Mouse (Mus musculus) myocyte (in vitro differentiated cells): Measurements from ENCODE around the gene Stard13. TPM values are rescaled to one million over a fixed set of nuclear protein-coding genes. Genes with fewer than 3 reads are reported as not detected.

Experiments used
- H3K27me3 ChIP-seq: one replicate; pipeline ENCODE4 v1.6.1; 2011; ENCODE audit not compliant: control insufficient read depth, insufficient read depth, insufficient read length
- H3K36me3 ChIP-seq: one replicate; pipeline ENCODE4 v1.6.1; 2011; ENCODE audit not compliant: control insufficient read depth, insufficient read depth
- H3K4me2 ChIP-seq: one replicate; pipeline ENCODE4 v1.6.1; 2011; ENCODE audit warnings: low read depth, control low read depth
- H3K4me3 ChIP-seq: one replicate; pipeline ENCODE4 v1.5.1; 2011; ENCODE audit warnings: mild to moderate bottlenecking, control low read depth, moderate library complexity
- H3K79me2 ChIP-seq: one replicate; pipeline ENCODE4 v1.6.1; 2011; ENCODE audit not compliant: control insufficient read depth, insufficient read depth
- H3ac ChIP-seq: one replicate; pipeline ENCODE4 v1.6.1; 2011; ENCODE audit not compliant: control insufficient read depth, insufficient read length
- CEBPB ChIP-seq: IDR thresholded peaks from 2 replicates; pipeline ENCODE4 v1.6.1; 2011; ENCODE audit warnings: mild to moderate bottlenecking, moderate library complexity; ENCODE audit not compliant: poor library complexity, insufficient read depth, severe bottlenecking
- E2F4 ChIP-seq: IDR thresholded peaks from one replicate; pipeline ENCODE4 v1.6.1; 2011; ENCODE audit warnings: mild to moderate bottlenecking, control low read depth, moderate library complexity; ENCODE audit not compliant: insufficient read depth
- MAX ChIP-seq: IDR thresholded peaks from one replicate; pipeline ENCODE4 v1.6.1; 2011; ENCODE audit warnings: low read depth, mild to moderate bottlenecking, control low read depth
- MYOD1 ChIP-seq, 3 experiments: IDR thresholded peaks; one replicate each; pipeline ENCODE4 v1.6.1; 2011; ENCODE audit warnings: control low read depth in 2 of 3, low read depth in 2 of 3, mild to moderate bottlenecking in 2 of 3, moderate library complexity in 1 of 3; ENCODE audit not compliant: insufficient read length in 2 of 3, control insufficient read depth in 1 of 3
- MYOG ChIP-seq, 3 experiments: IDR thresholded peaks; one replicate each; pipeline ENCODE4 v1.6.1; 2011; ENCODE audit warnings: control low read depth in 2 of 3, low read depth in 2 of 3, mild to moderate bottlenecking in 2 of 3; ENCODE audit not compliant: insufficient read length in 2 of 3, control insufficient read depth in 1 of 3, insufficient read depth in 1 of 3
- POLR2A ChIP-seq: IDR thresholded peaks from one replicate; pipeline ENCODE4 v1.6.1; 2011; ENCODE audit warnings: low read depth, mild to moderate bottlenecking, control low read depth, moderate library complexity; ENCODE audit not compliant: insufficient read length
- POLR2AphosphoS2 ChIP-seq: IDR thresholded peaks from one replicate; pipeline ENCODE4 v1.6.1; 2011; ENCODE audit warnings: low read depth, control low read depth; ENCODE audit not compliant: insufficient read length
- REST ChIP-seq: IDR thresholded peaks from one replicate; pipeline ENCODE4 v1.6.1; 2011; ENCODE audit warnings: mild to moderate bottlenecking, control low read depth, moderate library complexity; ENCODE audit not compliant: insufficient read depth, insufficient read length
- SRF ChIP-seq: IDR thresholded peaks from one replicate; pipeline ENCODE4 v1.6.1; 2011; ENCODE audit warnings: low read depth; ENCODE audit not compliant: control insufficient read depth, insufficient read length
- TCF12 ChIP-seq: IDR thresholded peaks from one replicate; pipeline ENCODE4 v1.6.1; 2011; ENCODE audit warnings: mild to moderate bottlenecking, control low read depth; ENCODE audit not compliant: poor library complexity, insufficient read depth, severe bottlenecking
- TCF3 ChIP-seq: IDR thresholded peaks from one replicate; pipeline ENCODE4 v1.6.1; 2011; ENCODE audit warnings: low read depth, control low read depth; ENCODE audit not compliant: insufficient read length
- USF1 ChIP-seq: IDR thresholded peaks from one replicate; pipeline ENCODE4 v1.6.1; 2011; ENCODE audit warnings: low read depth, mild to moderate bottlenecking, control low read depth, moderate library complexity
- polyA plus RNA-seq: library from polyadenylated mRNA; unstranded; fragments of >200 nt; fragmentation: generic; extraction: Trizol; gene quantifications from one replicate; pipeline ENCODE4 v1.2.1, GENCODE M21; 2012; ENCODE audit warnings: missing spikeins

The Stard13 gene
- polyA plus RNA-seq, 1 experiment = 15.2 TPM

DNA sequence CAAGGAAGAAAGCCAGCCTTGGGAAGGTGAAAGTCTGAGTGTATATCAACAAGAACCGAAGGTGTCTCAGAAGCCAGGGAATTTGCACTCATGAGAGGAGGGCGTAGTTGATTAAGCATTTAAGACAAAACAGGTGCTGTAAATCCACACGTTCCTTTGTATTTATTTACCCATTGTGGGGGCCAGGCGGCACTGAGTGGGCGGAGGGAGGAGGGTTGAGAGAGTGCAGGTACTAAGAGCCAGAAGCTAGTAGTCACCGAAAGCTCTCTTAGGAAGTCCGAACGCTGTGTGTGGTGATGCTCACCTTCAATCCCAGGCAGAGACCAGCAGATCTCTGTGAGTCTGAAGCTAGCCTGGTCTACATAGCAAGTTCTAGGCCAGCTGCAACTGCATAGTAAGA, 147.9 kb downstream of the Stard13 start:
- TF ChIP-seq MAX (no peak), REST (no peak), POLR2AphosphoS2 (no peak)
- H3K79me2 ChIP-seq = peaks cover 65% of the 10 kb centered on the region
- H3K4me2 ChIP-seq = no peak overlapping the region
- H3K4me3 ChIP-seq = no peak overlapping the region
- no peak overlapping the region for H3ac ChIP-seq
- H3K36me3 ChIP-seq = no peaks in the 10 kb centered on the region
- no peaks in the 10 kb centered on the region for H3K27me3 ChIP-seq

GRCm38 (mm10) chr5:151080276-151080675, 153.4 kb downstream of the Stard13 start:
- H3K27me3 ChIP-seq = no peaks in the 10 kb centered on the region
- H3K4me2 ChIP-seq = no peak overlapping the region
- no peak overlapping the region for H3K4me3 ChIP-seq
- peaks cover 5% of the 10 kb centered on the region for H3K36me3 ChIP-seq
- peaks cover 57% of the 10 kb centered on the region for H3K79me2 ChIP-seq
- TF ChIP-seq TCF12 (no peak), MYOD1 (IDR thresholded peaks at IDR 0.05; ENCODE audit: control insufficient read depth in 1 of 3, insufficient read length in 2 of 3, low read depth in 2 of 3) (no peak), MAX (no peak), E2F4 (no peak), TCF3 (no peak), MYOG (IDR thresholded peaks at IDR 0.05; ENCODE audit: control insufficient read depth in 1 of 3, insufficient read depth in 1 of 3, insufficient read length in 2 of 3, low read depth in 2 of 3) (no peak), POLR2A (no peak)
- no peak overlapping the region for H3ac ChIP-seq

GRCm38 (mm10) chr5:151077953-151078352, 155.7 kb downstream of the Stard13 start:
- H3K27me3 ChIP-seq = no peaks in the 10 kb centered on the region
- no peak overlapping the region for H3K4me2 ChIP-seq
- H3K79me2 ChIP-seq = peaks cover 47% of the 10 kb centered on the region
- peaks cover 5% of the 10 kb centered on the region for H3K36me3 ChIP-seq
- no peak overlapping the region for H3ac ChIP-seq
- TF ChIP-seq REST (no peak), SRF (no peak), CEBPB (no peak), POLR2A (no peak), MAX (no peak), TCF3 (no peak), POLR2AphosphoS2 (no peak), MYOD1 (IDR thresholded peaks at IDR 0.05; ENCODE audit: control insufficient read depth in 1 of 3, insufficient read length in 2 of 3, low read depth in 2 of 3) (no peak), TCF12 (no peak), E2F4 (no peak), MYOG (IDR thresholded peaks at IDR 0.05; ENCODE audit: control insufficient read depth in 1 of 3, insufficient read depth in 1 of 3, insufficient read length in 2 of 3, low read depth in 2 of 3) (no peak), USF1 (no peak)
- no peak overlapping the region for H3K4me3 ChIP-seq

GRCm38 (mm10) chr5:151076917-151077316, 156.7 kb downstream of the Stard13 start:
- Histone ChIP-seq H3K36me3 (peaks cover 5% of the 10 kb centered on the region), H3K4me3 (no peak overlapping the region), H3K79me2 (peaks cover 39% of the 10 kb centered on the region), H3K27me3 (no peaks in the 10 kb centered on the region), H3ac (no peak overlapping the region), H3K4me2 (no peak overlapping the region)
- TF ChIP-seq TCF3 (no peak), POLR2AphosphoS2 (no peak), TCF12 (no peak), POLR2A (no peak), MYOD1 (IDR thresholded peaks at IDR 0.05; ENCODE audit: control insufficient read depth in 1 of 3, insufficient read length in 2 of 3, low read depth in 2 of 3) (no peak), REST (no peak)

DNA sequence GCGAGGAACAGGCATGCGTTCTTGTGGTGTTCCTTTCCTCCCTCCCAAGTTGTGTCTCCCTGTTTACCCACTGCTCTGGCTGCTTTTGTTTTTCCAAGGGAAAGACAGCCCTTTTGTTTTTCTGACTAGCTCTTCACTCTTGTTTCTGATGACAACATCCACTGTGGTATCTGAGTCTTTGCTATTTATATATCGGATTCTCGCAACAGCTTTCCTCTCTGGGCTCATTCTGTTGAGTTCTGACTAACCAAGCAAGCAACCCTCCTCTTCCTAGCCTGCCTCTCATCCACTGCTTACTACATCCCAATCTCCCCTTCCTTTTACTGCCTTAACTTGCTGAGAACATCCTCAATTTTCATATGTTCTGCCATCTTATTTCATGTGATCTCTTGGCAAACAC, 159.4 kb downstream of the Stard13 start:
- Histone ChIP-seq H3K27me3 (no peaks in the 10 kb centered on the region), H3K79me2 (peaks cover 26% of the 10 kb centered on the region), H3K4me2 (no peak overlapping the region), H3ac (no peak overlapping the region), H3K36me3 (no peaks in the 10 kb centered on the region), H3K4me3 (no peak overlapping the region)
- TF ChIP-seq TCF12 = no peak
- TF ChIP-seq MYOD1 (IDR thresholded peaks at IDR 0.05; ENCODE audit: control insufficient read depth in 1 of 3, insufficient read length in 2 of 3, low read depth in 2 of 3) = no peak
- TF ChIP-seq SRF = no peak
- TF ChIP-seq MYOG (IDR thresholded peaks at IDR 0.05; ENCODE audit: control insufficient read depth in 1 of 3, insufficient read depth in 1 of 3, insufficient read length in 2 of 3, low read depth in 2 of 3) = no peak
- TF ChIP-seq USF1 = no peak
- no peak for TF ChIP-seq MAX
- TF ChIP-seq REST = no peak
- TF ChIP-seq CEBPB = no peak
- TF ChIP-seq POLR2AphosphoS2 = no peak
- no peak for TF ChIP-seq POLR2A
- no peak for TF ChIP-seq E2F4
- no peak for TF ChIP-seq TCF3
